Mouse (Mus musculus) embryonic stem cell, embryonic (primary cell): Measurements from ENCODE around the gene Pdrg1.

Experiments
- CTCF ChIA-PET, 4 experiments: fragments of 300-600 bp in 2 of 4; fragments of 350-600 bp in 2 of 4; sonication (Branson Sonifier 250); formaldehyde crosslinking; loops; one replicate each; lab custom pipeline; 2022; ENCODE audit warnings: inconsistent platforms in 2 of 4; lab: Charles Lee
- POLR2A ChIA-PET, 4 experiments: fragments of 300-600 bp in 2 of 4; fragments of 350-600 bp in 2 of 4; sonication (Branson Sonifier 250); formaldehyde crosslinking; loops; one replicate each; lab custom pipeline; 2022; ENCODE audit warnings: antibody characterized with exemption in 4 of 4, inconsistent platforms in 1 of 4; lab: Charles Lee

The Pdrg1 gene

DNA sequence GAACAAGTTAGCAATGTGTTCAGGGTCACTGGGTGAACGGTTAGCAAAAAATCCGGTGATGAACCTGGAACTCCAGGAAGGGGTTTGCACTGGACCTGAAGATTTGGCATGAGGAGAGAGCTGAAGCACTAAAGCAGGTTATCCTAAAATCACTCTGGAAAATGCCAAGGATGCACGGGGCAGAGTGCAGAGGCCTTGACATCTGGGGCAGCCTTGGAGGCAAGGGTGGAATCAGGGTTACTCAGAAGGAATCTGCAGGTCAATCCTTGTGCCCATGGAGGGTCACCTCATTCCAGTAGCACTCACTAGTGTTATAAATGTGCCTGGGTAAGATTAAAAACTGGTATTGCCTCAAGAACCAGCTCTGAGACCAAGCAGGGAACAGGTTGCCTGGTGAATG lies 9.2 kb downstream of the Pdrg1 start:
- ChIA-PET POLR2A (interaction anchor here (0.6 to 1.1 kb wide), 6 partner anchors 9 to 203 kb away, joined by 3 read pairs; no protein-coding TSS in a partner anchor), CTCF (interaction anchor here in 3 of 4 experiments (0.6 to 1.3 kb wide), 4 partner anchors 9 to 239 kb away, joined by 3 to 4 read pairs (median 4); no protein-coding TSS in a partner anchor)

DNA sequence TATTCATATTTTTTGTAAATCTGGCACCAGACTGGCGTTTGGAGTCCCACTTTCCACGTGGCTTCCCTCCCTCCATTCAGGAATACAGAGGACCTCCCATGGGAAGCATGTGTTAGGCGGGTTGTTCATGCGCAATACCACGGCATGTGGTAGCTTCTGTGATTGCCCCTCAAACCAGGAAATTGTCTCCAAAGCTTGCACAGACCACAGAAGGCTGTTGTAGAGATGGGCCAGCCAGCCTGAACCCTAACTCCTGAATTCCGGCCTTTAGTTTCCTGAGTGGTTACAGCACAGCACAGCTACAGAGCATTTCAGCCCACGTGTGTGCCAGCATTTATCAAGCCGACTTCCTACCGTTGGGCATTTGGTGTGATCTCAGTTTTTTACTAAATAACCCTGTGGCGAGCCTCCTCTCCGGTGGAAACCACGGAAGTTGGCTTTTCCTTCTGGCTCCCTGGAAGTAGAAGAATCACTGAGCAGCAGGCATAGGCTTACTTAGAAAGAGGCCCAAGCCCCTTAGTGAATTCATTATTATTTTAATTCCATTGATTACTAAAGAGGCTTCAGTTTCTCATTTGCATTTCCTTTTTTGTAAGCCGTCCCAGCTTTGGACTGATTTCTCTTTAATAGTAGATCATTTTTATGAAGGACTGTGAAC lies 11.4 kb downstream of the Pdrg1 start:
- ChIA-PET POLR2A (interaction anchor here in 1 of 4 experiments (1.0 kb wide), 1 partner anchor 11 kb away, joined by 4 read pairs; no protein-coding TSS in a partner anchor), CTCF (interaction anchor here in 2 of 4 experiments (0.5 to 0.7 kb wide), 2 partner anchors 15 to 88 kb away, joined by 3 read pairs; no protein-coding TSS in a partner anchor)

DNA sequence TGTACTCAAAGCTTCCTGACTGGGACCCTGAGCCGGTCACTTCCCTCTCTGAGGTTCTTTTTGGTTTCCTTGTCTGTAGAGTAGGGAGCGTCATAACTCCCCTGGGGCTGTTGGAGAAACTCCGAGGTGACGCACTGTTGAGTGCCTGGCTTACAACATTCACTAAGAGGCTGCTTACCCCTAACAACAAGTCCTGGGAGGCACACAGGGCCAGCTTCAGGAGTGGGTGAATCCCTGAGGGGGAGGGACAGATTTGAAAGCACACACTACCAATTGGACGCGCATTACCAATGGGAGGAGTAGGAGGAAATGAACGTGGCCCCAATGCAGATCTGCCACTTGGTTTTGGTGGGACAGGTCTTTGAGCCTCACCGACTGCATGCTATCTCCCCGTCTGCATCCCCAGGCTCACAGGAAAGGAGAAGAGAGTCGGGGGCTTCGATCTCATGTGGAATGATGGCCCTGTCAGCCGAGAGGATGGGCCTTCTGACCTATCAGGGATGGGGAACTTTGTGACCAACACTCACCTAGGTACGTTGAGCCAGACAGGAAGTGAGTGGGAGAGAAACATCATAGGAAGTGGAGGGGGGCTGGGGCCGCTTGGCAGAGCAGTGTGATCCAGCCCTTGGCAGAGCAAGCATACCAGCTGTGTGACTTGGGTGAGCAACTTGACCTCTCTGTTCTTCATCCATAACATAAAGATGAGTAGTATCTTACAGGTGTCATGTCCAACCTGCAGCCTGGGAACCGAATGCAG lies 12.6 kb downstream of the Pdrg1 start:
- CTCF ChIA-PET: interaction anchor here in 1 of 4 experiments (0.7 kb wide), 1 partner anchor 87 kb away, joined by 3 read pairs; no protein-coding TSS in a partner anchor
- POLR2A ChIA-PET: interaction anchor here in 1 of 4 experiments (0.6 kb wide), 1 partner anchor 16 kb away, joined by 3 read pairs; no protein-coding TSS in a partner anchor

DNA sequence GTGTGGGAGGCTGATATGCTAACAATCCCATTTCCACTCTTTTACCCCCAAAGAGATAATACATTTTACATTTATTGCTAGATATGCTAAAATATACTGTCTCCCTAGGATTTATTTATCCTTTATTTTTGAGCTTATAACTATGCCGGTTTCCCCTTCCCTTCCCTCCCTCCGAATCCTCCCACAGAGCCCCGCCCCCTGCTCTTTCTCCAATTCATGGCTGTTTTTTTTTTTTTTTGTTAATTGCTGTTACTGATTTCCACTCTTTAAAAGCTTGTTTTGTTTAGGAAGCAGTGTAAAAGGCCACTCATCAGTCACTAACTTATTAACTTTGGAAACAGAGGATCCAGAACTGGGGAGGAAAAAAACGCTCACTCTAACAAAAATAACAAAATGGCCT lies 18.2 kb downstream of the Pdrg1 start:
- CTCF ChIA-PET: interaction anchor here in 1 of 4 experiments (0.7 kb wide), 1 partner anchor 12 kb away, joined by 3 read pairs; no protein-coding TSS in a partner anchor
- POLR2A ChIA-PET: interaction anchor here in 3 of 4 experiments (0.6 to 1.3 kb wide), 5 partner anchors 9 to 88 kb away, joined by 3 to 4 read pairs (median 3); no protein-coding TSS in a partner anchor

DNA sequence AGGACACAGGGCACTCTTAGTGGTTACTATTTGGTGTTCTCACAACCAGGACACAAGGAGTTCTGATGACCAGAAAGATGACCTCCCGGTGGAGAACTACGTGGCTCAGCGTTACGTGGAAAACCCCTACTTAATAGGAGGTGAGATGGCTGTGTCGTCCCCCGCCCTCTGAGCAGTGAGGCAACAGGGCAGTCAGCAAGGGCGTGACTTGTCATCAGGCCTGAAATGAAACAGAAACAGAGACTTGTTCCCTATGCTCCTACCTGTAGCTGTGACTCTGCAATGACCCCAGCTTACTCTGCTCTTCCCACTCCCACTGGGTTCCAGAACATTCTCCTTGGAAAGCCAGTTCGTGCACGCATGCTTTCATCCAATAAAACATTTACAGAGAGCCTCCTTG lies 23.7 kb downstream of the Pdrg1 start:
- POLR2A ChIA-PET: interaction anchor here in 1 of 4 experiments (1.1 kb wide), 1 partner anchor 352 kb away, joined by 3 read pairs; no protein-coding TSS in a partner anchor
- CTCF ChIA-PET: interaction anchor here in 1 of 4 experiments (2.0 kb wide), 1 partner anchor 8 kb away, joined by 4 read pairs; no protein-coding TSS in a partner anchor

DNA sequence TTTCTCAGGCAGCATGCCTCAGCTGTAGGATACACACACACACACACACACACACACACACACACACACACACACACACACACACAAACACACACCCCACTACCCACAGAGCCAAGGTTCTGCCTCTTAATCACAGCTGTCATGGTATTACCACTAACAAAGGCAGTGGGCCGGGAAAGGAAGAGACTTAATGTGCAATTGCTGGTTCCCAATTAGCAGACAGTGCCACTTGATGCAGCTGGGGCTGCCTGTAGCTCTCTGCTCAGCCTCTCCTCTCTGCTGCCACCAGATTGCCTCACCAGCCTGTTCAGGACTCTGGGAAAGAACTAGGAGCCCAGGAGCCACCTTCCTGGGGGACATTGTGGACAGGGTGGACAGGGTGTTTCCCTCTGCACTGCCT lies 29.6 kb downstream of the Pdrg1 start:
- CTCF ChIA-PET: interaction anchor here in 1 of 4 experiments (0.6 kb wide), 1 partner anchor 87 kb away, joined by 6 read pairs; no protein-coding TSS in a partner anchor

DNA sequence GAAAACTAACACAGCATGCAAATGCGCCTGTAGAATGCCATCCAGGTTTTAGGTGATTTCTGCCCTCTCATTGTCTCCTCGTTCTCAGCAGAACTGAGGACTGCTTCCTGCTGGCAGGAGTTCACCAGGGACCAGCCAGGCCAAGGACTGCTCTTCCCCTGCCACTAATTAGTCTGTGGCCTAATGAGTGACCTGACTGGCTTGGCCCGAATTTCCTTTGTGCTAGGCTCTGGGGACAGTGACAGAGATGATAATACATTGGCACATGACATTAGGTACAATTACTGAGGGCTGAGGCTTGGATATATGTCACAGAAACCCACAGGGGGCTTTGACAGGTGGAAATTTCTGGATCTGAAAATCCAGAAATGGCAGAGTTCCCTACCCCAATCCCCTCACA lies 38.2 kb downstream of the Pdrg1 start:
- ChIA-PET POLR2A (no interaction called here), CTCF (no interaction called here)

More for the DNA sequence above, 29.6 kb downstream of the Pdrg1 start:
- POLR2A ChIA-PET: interaction anchor here in 1 of 4 experiments (1.7 kb wide), 1 partner anchor 29 kb away, joined by 3 read pairs; no protein-coding TSS in a partner anchor

DNA sequence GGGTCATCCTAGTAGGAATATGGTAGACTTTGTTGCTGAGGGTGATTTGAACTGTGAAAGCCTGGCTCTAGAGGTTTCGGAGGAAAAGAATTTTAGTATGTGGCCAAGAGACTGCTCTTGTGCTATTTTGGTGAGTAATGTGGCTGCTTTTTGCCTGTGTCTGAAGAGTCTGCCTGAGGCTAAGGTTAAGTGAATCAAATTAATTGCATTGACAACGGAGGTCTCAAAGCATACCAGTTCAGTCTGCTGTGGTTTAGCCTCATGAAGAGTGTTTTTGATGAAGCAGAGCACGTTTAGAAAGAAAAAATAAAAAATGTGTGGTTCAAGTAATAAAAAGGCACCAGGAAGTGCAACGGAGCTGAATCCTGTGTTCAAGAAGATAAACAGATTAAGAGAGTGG lies 49.7 kb downstream of the Pdrg1 start:
- ChIA-PET POLR2A (interaction anchor here in 2 of 4 experiments (0.5 to 0.6 kb wide), 2 partner anchors 8 to 381 kb away, joined by 3 to 4 read pairs; no protein-coding TSS in a partner anchor), CTCF (no interaction called here)

DNA sequence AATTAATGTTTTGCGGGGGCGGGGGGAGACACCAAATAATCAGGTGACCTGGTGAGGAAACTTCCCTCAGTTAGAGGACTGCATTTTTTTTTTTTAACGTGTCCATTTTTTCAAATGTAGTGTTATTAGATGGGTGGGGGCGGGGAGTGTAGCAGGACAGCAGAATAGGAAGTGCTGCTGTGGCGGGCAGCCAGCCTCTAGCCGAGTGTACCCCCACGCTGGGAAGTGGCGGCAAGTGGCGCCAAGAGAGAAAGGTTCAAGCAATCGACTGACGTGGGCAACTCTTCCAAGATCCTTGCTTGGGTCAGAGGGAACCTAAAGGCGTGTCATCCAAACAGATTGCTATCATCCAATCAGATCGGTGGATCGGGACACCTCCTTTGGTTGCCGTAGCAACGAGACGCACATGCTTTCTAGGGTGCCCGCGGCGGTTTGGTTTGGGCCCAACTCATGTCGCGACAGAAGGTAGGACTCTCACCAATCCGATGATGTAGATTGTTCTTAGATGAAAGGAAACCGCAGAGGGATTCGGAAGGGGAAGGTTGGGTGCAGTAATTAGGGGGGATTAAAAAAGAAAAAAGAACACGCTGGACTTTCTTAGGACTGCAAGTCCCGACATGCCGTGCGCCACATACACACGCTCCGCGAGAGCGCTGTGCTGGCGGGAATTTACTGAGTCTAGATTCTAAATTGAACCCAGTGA lies 53.0 kb downstream of the Pdrg1 start, which contains the start of gene Ttll9:
Gene Ttll9, plus strand, starts transcription at position 395 of the 703 bp plus-strand sequence.
- CTCF ChIA-PET: no interaction called here
- POLR2A ChIA-PET: no interaction called here
